Mouse (Mus musculus): ENCODE results near the gene Olfr221.

DNA sequence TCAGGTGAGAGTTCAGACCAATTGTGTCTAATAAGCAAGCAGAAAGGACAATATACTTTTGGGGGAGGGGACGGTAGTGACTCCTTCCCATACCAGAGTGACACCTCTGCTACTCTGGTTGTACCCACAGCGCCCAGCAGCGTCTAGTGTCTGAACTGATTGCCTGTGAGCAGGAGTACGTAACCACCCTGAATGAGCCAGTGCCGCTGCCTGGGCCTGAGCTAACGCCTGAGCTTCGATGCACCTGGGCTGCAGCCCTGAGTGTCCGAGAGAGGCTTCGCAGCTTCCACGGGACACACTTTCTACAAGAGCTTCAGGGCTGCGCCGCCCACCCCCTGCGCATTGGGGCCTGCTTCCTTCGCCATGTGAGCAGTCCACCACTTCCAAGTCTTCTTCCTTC, 44.8 kb downstream of the Olfr221 start:
- TF ChIP-seq CTCF (IDR thresholded peaks at IDR 0.05; ENCODE audit: low read depth, low read length) = no peak
- TF ChIP-seq POLR2A (IDR thresholded peaks at IDR 0.05; ENCODE audit: extremely low read depth, insufficient read depth, low read length) = no peak
